10 mouse cellular contexts compared by ENCODE assay signal in the genomic region with DNA sequence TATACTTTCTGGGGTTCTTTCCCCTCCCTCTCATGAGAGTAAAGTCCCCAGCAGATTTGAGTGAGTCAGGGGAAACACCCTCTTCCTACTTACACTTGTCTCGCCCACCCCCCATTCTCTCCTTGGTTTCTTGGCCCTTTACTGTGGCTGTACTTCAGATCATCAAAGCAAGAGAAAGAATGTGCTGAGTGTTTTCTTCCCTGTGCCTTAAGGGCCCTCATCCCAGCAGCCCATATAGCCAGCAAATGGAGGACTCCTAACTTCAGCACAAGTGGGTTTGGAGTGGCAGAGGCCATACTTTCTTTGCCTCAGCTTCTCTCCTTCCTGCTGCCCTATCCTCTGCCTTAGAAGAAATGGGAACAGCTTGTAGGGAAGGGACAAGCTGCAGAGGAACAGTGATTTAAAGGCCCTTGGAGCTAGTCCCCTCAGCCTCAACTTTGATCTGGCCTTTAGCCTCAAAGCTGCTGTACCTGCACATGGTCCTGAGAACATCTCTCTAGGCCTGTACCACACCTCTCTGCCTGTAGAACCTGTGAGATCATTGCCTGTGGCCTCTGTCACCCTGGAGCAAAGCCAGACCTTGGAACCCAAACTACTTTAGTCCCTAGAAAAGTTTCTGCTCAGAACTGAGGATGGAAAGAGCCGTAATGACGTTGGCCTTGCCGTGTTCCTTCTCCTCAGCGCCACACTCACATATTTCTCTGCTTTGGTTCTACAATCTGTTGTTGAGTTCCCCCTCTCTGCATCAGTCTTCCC. TPM values are rescaled to one million over a fixed set of nuclear protein-coding genes. Genes with fewer than 3 reads are reported as not detected.
A peak's percentile ranks its signal among the peaks of the same experiment; 100 is the strongest.
DNase-seq lines count a peak whose midpoint lies in the region; ATAC-seq and TF ChIP-seq lines count a peak whose summit lies in the region.
"Had no signal": no experiment of that assay in that cellular context is flagged by ENCODE, and none has a peak within 500 bp of the region (broad histone marks: within the 10 kb centered on the region; RNA-seq: fewer than 3 reads in every experiment).

No protein-coding gene starts in this region.

- H3K9me3 ChIP-seq in forebrain, embryonic 15.5 days: no peaks in the 10 kb centered on the region
- H3K9me3 ChIP-seq in limb, embryonic 13.5 days: no peaks in the 10 kb centered on the region
- no peaks in the 10 kb centered on the region for H3K9me3 ChIP-seq in neural tube, embryonic 15.5 days (replicated peaks)
- H3K9me3 ChIP-seq: liver, embryonic 15.5 days had no signal

- peak overlapping the region; percentile 96 for H3K27ac ChIP-seq in forebrain, embryonic 15.5 days (replicated peaks)
- H3K27ac ChIP-seq in limb, embryonic 13.5 days: peak overlapping the region; percentile 97
- peak overlapping the region; percentile 99 for H3K27ac ChIP-seq in neural tube, embryonic 15.5 days (replicated peaks)
- H3K27ac ChIP-seq: liver, embryonic 15.5 days had no signal

- ATAC-seq in forebrain, embryonic 15.5 days (replicated peaks): no peak
- ATAC-seq in limb, embryonic 13.5 days (ENCODE audit: low FRiP score, low read depth): no peak
- ATAC-seq in neural tube, embryonic 15.5 days (ENCODE audit: low FRiP score): no peak

- no peak for TF ChIP-seq CTCF in lung, adult 2 months (IDR thresholded peaks at IDR 0.05; ENCODE audit: insufficient read depth, low read length)

- peak overlapping the region; percentile 53; the same call in 1 of the 2 replicates for H3K4me2 ChIP-seq in forebrain, embryonic 15.5 days (replicated peaks)
- peak overlapping the region; percentile 63 for H3K4me2 ChIP-seq in limb, embryonic 13.5 days (replicated peaks)
- H3K4me2 ChIP-seq in neural tube, embryonic 15.5 days: peak overlapping the region; percentile 52
- H3K4me2 ChIP-seq: liver, embryonic 15.5 days had no signal

- no peak for TF ChIP-seq POLR2A in lung, adult 2 months (IDR thresholded peaks at IDR 0.05; ENCODE audit: borderline replicate concordance, extremely low read depth, low read depth, low read length)

- peak overlapping the region; percentile 49; the same call in 1 of the 2 replicates for H3K9ac ChIP-seq in forebrain, embryonic 15.5 days (replicated peaks)
- peak overlapping the region; percentile 50 for H3K9ac ChIP-seq in limb, embryonic 13.5 days
- peak overlapping the region; percentile 31; the same call in 1 of the 2 replicates for H3K9ac ChIP-seq in neural tube, embryonic 15.5 days (replicated peaks)
- H3K9ac ChIP-seq: liver, embryonic 15.5 days had no signal

- H3K36me3 ChIP-seq in forebrain, embryonic 15.5 days: peaks cover 8% of the 10 kb centered on the region
- peaks cover 28% of the 10 kb centered on the region for H3K36me3 ChIP-seq in limb, embryonic 13.5 days
- H3K36me3 ChIP-seq in neural tube, embryonic 15.5 days: no peaks in the 10 kb centered on the region

- H3K27me3 ChIP-seq in forebrain, embryonic 15.5 days: no peaks in the 10 kb centered on the region
- H3K27me3 ChIP-seq in limb, embryonic 13.5 days: no peaks in the 10 kb centered on the region
- no peaks in the 10 kb centered on the region for H3K27me3 ChIP-seq in neural tube, embryonic 15.5 days (replicated peaks)

- 72% methylated on average over 5 of the region's 5 CpGs for whole genome bisulfite sequencing in lung, adult 2 months
- WGBS in forebrain, embryonic 15.5 days: 50% methylated on average over 5 of the region's 5 CpGs
- WGBS in limb, embryonic 13.5 days: 42% methylated on average over 5 of the region's 5 CpGs
- 47% methylated on average over 5 of the region's 5 CpGs for WGBS in neural tube, embryonic 15.5 days

- H3K4me3 ChIP-seq in lung, adult 2 months (replicated peaks; ENCODE audit: extremely low read depth, low read depth, low read length): no peak overlapping the region
- 0 out of 2 replicates have a peak overlapping the region, but pooled peaks have one; percentile 27 for H3K4me3 ChIP-seq in forebrain, embryonic 15.5 days
- H3K4me3 ChIP-seq in limb, embryonic 13.5 days: no peak overlapping the region
- no peak overlapping the region for H3K4me3 ChIP-seq in neural tube, embryonic 15.5 days (replicated peaks)
- H3K4me3 ChIP-seq: erythroblast, embryonic 14.5 days; liver, embryonic 15.5 days had no signal

- DNase-seq in lung, adult 2 months: peak; percentile 35
- DNase-seq in lung, postnatal 14 days: no peak
- DNase-seq in adrenal gland, postnatal 25 days: no peak
- no peak for DNase-seq in spleen, postnatal 10 days (ENCODE audit: low spot score in 2 of 2)
- no peak for DNase-seq in right cerebral cortex, postnatal 25 days

- H3K4me1 ChIP-seq in lung, adult 2 months (ENCODE audit: control insufficient read depth, insufficient read depth, low read length): peaks cover 2% of the 10 kb centered on the region
- peaks cover 84% of the 10 kb centered on the region for H3K4me1 ChIP-seq in forebrain, embryonic 15.5 days
- H3K4me1 ChIP-seq in limb, embryonic 13.5 days: peaks cover 95% of the 10 kb centered on the region
- H3K4me1 ChIP-seq in neural tube, embryonic 15.5 days: peaks cover 88% of the 10 kb centered on the region

RNA-seq across cellular contexts. Expression of gene Gpr84, which starts 11.4 kb away (rescaled TPM):
- polyA plus RNA-seq in lung, adult 2 months (2012; rRNA removed): 0.08 and 0.22 TPM in 2 replicates
- polyA plus RNA-seq in forebrain, embryonic 15.5 days (2015; fragmentation: Nextera tagmentation; extraction: Ambion mirVana): 0.28 and 0.37 TPM in 2 replicates
- 0.34 and 0.41 TPM in 2 replicates for polyA plus RNA-seq in limb, embryonic 13.5 days (2015; fragmentation: Nextera tagmentation; extraction: Ambion mirVana)
- 0.33 and 0.60 TPM in 2 replicates for polyA plus RNA-seq in neural tube, embryonic 15.5 days (2015; fragmentation: Nextera tagmentation; extraction: Ambion mirVana)
- total RNA-seq in adrenal gland, postnatal 25 days (2021): not detected in 2 replicates
- polyA plus RNA-seq: erythroblast, embryonic 14.5 days had no signal

RNA-seq across cellular contexts. Expression of gene Copz1, which starts 26.5 kb away (rescaled TPM):
- 55.1 and 86.2 TPM in 2 replicates for polyA plus RNA-seq in lung, adult 2 months (2012; rRNA removed)
- 215 and 220 TPM in 2 replicates for polyA plus RNA-seq in forebrain, embryonic 15.5 days (2015; fragmentation: Nextera tagmentation; extraction: Ambion mirVana)
- 283 TPM in 2 replicates for polyA plus RNA-seq in limb, embryonic 13.5 days (2015; fragmentation: Nextera tagmentation; extraction: Ambion mirVana)
- 190 and 207 TPM in 2 replicates for polyA plus RNA-seq in neural tube, embryonic 15.5 days (2015; fragmentation: Nextera tagmentation; extraction: Ambion mirVana)
- total RNA-seq in adrenal gland, postnatal 25 days (2021): 143 and 145 TPM in 2 replicates

RNA-seq across cellular contexts. Expression of gene Nfe2, which starts 40.8 kb away (rescaled TPM):
- polyA plus RNA-seq in lung, adult 2 months (2012; rRNA removed): 7.7 and 14.1 TPM in 2 replicates
- 0.38 and 0.63 TPM in 2 replicates for polyA plus RNA-seq in forebrain, embryonic 15.5 days (2015; fragmentation: Nextera tagmentation; extraction: Ambion mirVana)
- polyA plus RNA-seq in limb, embryonic 13.5 days (2015; fragmentation: Nextera tagmentation; extraction: Ambion mirVana): 2.8 and 3.8 TPM in 2 replicates
- 0.99 and 4.6 TPM in 2 replicates for polyA plus RNA-seq in neural tube, embryonic 15.5 days (2015; fragmentation: Nextera tagmentation; extraction: Ambion mirVana)
- 0.58 TPM in 1 of 2 replicates, not detected in the other for total RNA-seq in adrenal gland, postnatal 25 days (2021)

RNA-seq across cellular contexts. Expression of gene Zfp385a, which starts 40.9 kb away (rescaled TPM):
- 9.9 and 11.7 TPM in 2 replicates for polyA plus RNA-seq in lung, adult 2 months (2012; rRNA removed)
- 12.7 and 13.0 TPM in 2 replicates for polyA plus RNA-seq in forebrain, embryonic 15.5 days (2015; fragmentation: Nextera tagmentation; extraction: Ambion mirVana)
- polyA plus RNA-seq in limb, embryonic 13.5 days (2015; fragmentation: Nextera tagmentation; extraction: Ambion mirVana): 11.7 and 13.1 TPM in 2 replicates
- 18.6 and 19.9 TPM in 2 replicates for polyA plus RNA-seq in neural tube, embryonic 15.5 days (2015; fragmentation: Nextera tagmentation; extraction: Ambion mirVana)
- total RNA-seq in adrenal gland, postnatal 25 days (2021): 8.8 and 9.1 TPM in 2 replicates

RNA-seq across cellular contexts. Expression of gene Hnrnpa1, which starts 58.8 kb away (rescaled TPM):
- polyA plus RNA-seq in lung, adult 2 months (2012; rRNA removed): 49.1 and 93.5 TPM in 2 replicates
- polyA plus RNA-seq in forebrain, embryonic 15.5 days (2015; fragmentation: Nextera tagmentation; extraction: Ambion mirVana): 995 and 1,028 TPM in 2 replicates
- 1,120 and 1,163 TPM in 2 replicates for polyA plus RNA-seq in limb, embryonic 13.5 days (2015; fragmentation: Nextera tagmentation; extraction: Ambion mirVana)
- 582 and 600 TPM in 2 replicates for polyA plus RNA-seq in neural tube, embryonic 15.5 days (2015; fragmentation: Nextera tagmentation; extraction: Ambion mirVana)
- total RNA-seq in adrenal gland, postnatal 25 days (2021): 210 and 212 TPM in 2 replicates
